Mouse (Mus musculus): ENCODE data around the gene Sez6.

The Sez6 gene

GRCm38 (mm10) chr11:77906097-77906687 is 24.4 kb upstream of the Sez6 start:
- DNase-seq, result peak; percentile 79

GRCm38 (mm10) chr11:77906747-77907174 is 23.8 kb upstream of the Sez6 start:
- DNase-seq, result peak; percentile 78

- DNase-seq, result no peak
Observed at GRCm38 (mm10) chr11:77908468-77908867, 22.1 kb upstream of the Sez6 start.

DNA sequence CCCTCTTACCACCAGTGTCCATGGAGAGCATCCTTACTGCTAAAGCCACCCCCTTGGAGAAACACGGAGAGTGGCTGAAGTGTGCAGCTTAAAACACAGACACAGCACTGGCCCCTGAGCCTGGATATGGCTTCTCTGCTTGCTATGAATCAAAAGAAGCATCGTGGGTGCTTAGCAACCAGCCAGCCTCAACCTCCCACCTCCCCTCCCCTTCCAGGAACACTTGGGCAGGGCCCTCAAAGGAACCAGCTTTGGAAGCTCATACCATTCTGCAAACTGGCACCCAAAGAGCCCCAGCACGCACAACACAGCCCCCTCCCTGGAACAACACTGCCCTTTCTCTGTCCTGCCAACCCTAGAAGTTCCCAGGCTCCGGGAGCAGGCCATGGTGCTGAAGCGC is 21.2 kb upstream of the Sez6 start:
- DNase-seq, result no peak

DNA sequence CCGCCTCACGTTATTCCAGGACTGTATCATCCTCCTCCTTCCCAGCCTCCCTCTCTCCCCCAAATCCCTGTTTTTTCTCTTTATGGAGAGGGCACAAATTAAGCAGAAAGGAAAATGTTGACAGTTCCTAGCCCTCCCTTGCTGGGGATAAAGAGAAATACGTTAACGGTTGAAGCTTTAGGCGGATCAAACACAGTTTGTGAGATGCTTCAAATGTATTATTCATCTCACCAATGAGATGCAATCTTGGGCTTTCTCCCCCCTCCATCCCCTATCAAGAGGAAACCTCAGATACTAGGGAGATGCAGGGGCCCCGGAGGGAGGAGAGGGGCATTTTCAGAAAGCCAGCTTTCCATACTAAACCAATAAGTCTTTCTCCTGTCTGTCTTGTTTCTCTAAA is 20.8 kb upstream of the Sez6 start:
- no peak for DNase-seq

DNA sequence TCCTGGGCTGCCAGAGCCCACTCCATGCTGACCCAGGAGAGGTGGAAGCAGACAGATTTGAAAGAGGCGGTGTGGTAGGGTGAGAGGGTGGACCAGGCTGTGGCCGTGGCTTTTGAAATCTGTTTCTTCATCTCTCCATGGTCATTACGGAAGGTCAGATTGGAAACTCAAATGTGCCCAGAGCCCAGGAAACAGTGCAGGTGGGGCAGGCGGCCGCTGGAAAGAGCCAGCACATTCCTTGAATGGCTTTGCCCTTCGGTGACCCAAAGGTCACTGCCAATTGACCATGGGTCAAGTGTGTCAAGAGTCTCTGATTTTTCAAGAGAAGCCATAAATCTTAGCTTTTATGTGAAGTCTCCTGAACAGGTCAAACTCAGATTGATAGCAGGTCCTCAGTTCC is 17.1 kb upstream of the Sez6 start:
- no peak for DNase-seq

GRCm38 (mm10) chr11:77914598-77915260 is 15.9 kb upstream of the Sez6 start:
- no peak for DNase-seq

GRCm38 (mm10) chr11:77916741-77917140 is 13.9 kb upstream of the Sez6 start:
- DNase-seq, result no peak

GRCm38 (mm10) chr11:77917166-77917565 is 13.4 kb upstream of the Sez6 start:
- no peak for DNase-seq

- no peak for DNase-seq
Observed at GRCm38 (mm10) chr11:77923285-77923684, 7.3 kb upstream of the Sez6 start.

DNA sequence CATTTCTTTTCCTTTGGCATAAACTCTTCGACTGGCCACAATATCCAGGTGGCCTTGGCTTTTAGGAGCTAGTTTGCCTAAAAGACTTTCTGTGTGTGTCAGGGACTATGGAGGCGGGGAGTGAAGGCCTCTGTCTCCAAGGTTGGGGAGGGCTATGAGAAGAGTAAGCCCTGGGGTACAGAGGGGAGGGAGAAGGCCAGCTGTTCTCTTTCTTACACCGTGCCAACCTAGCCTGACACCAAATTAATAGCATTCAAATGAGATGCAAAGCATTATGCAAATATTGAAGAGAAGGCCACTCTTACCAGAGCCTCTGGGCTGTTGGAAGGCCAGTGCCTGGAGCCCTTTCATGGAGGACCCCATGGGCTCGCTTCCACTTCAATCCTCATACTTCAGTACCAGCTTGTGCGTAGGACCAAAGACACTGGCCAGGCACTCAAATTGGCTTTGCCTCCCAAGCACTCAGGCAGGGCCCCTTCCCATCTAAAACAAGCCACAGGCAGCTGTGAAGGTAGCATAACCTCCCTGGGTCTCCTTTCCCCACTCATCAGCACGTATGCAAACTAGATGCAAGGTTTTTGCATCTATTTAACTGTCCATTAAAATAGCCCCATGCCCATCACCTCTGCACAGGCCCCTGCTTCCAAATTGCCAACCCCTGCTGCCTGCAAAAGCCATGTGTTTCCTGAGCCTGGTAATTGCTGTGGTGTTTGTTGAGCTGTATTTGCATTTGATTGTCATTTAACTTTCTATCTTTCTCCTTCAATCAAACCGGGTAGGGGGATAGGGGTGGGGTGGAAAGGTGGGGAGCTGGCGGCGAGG is 4.6 kb upstream of the Sez6 start:
- no peak for DNase-seq

DNA sequence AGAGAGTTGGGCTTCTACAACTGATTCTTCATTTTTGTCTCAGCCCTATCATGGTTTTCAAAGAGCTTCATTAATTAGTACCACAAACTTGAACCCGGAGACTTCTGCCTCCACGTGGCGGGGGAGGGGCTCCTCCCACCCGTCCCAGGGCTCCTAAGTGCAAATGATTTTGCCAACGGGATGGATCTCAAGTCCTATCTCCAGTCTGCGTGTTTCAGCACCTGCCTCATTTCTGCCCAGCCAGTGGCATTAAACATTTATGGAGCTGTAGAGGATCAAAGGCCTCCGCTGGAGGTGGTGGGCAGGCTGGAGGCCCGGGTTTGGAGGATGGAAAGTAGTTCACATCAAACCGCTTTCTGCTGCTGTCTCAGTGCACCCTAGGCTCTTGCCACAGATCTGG is 3.9 kb upstream of the Sez6 start:
- no peak for DNase-seq

- DNase-seq, result no peak
Observed at GRCm38 (mm10) chr11:77927837-77928236, 2.8 kb upstream of the Sez6 start.

DNA sequence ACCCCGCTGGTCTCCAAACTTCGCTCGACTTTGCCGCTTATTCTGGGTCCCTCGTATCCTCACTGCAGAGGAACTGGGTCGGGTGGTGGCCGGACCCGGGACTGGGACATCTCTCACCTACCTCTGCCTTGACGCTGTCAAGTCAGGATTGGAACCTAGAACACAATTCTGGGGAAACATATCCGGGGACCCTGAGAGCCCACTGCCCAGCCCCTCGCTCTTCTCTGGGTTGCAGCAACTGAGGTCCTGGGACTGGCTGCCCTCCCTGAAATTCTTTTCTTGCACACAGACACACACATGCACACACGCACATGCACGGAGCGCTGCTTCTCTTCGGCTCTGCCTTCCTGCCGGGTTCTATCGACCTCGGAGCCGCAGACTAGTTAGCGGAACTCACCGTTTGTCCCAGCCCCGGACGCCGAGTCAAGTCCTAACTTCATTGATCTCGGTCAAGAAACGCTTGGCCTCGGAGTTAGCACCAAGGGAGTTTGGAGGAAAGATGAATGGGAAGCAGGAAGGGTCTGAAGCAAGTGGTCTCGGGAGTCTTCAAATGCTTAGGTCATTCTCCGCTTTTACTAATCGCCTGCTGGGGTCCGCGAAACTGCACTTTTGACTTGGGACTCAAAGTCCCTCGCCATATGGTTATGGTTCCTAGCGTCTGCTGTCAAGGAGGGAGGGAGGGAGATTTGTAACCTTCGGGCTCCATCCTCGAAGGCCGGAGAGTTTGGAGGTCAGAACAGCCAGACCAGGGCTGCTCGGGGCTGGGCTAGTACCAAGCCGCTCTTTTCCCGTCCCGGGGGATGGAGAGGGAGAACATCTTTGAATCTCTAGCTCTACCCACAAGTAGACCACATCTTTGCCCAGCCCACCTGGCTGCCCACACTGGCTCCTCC is 1.2 kb downstream of the Sez6 start:
- no peak for DNase-seq

DNA sequence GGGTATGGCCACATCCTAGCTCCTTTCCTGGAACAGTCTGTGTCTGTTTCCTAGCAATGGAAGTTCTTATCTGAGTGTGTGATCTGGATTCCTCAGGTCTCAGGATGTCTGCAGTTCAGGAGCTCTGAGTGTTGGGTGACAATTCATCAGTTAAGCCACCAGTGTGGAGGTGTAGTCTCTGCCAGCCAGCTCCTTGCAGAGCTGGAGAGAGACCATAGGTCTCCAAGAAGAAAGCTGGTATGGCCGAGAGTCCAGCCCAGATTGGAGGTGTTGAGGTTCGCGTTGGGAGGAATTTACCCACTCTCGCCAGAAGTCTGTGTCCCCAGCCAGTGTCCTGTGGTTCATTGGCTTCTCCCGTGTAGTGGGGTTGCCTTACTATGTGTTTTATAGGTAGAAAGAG is 2.0 kb downstream of the Sez6 start:
- no peak for DNase-seq

DNA sequence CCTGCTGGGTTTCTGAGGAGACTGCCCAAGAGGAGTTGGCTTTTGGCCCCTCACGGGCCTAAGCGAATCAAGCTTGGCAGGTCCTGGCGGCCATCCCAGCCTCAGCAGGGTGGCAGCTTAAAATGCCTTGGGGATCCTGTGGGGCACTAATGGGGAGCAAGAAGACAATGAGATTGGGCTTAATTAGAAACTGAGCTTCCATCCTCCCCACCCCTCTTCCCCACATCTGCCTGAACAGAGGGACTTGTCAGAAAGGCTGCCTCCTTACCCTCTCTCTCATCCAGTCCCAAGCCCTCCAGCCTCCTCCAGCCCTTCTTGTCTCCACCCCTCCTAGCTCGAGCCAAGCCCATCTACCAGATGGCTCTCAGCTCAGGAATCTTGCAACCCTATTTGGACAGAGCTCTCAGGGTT is 3.5 kb downstream of the Sez6 start:
- peak; percentile 73 for DNase-seq

- peak; percentile 63 for DNase-seq
Observed at GRCm38 (mm10) chr11:77934568-77935311, 4.1 kb downstream of the Sez6 start.

GRCm38 (mm10) chr11:77936846-77937245 is 6.2 kb downstream of the Sez6 start:
- no peak for DNase-seq

DNA sequence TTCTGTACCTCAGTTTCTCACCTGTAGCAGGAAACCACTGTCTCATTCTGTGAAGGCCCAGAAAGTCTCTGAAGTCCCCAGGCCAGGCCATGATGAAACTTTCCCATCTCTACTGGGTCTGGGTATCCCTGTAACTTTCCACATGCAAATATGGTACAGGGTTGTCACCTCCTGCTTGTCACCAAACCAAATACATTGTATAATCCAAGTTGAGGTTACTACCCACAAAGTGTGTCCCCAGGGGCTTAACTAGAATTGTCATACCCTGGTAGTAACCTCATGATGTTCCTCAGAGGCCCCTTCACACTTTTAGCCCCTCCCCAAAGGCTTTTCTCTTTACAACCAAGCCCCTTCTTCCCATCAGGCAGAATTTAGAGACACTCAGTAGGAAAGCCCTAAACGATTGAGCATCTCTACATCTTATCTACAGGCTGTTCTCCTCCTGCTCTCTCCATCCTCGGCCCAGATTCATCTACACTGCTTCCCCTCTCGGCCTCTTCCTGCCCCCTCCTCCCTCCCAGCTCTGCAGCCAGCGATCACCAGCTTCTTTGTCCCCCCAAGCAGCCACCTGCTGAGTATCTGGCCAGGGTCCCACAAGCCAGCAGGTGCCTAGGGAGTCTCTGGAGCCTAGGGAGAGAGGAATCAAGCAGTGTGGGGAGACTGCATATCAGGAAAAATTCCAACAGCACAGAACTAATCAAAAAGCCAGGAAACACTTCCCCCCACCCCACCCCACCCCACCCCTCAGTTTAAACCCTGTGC is 7.2 kb downstream of the Sez6 start:
- DNase-seq, result no peak

DNA sequence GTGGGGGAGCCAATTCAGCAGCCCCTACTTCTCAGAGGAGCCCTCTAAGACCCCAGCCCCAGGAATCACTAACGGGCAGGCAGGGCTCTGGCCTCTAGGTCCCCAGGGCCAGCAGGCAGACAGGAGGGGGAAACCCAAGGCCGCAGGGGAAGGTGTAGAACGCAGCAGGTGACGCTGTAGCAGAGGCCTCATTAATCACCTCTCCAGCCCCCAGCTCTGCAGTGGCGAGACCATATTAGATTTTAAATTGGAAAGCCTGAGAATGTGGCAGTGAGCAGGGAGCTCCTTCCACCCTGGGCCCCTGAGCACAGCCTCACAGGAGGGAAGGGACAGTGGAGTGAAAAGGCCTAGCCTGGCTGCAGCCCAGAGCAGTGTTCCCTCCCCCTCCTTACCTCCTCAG is 11.6 kb downstream of the Sez6 start:
- DNase-seq, result no peak

DNA sequence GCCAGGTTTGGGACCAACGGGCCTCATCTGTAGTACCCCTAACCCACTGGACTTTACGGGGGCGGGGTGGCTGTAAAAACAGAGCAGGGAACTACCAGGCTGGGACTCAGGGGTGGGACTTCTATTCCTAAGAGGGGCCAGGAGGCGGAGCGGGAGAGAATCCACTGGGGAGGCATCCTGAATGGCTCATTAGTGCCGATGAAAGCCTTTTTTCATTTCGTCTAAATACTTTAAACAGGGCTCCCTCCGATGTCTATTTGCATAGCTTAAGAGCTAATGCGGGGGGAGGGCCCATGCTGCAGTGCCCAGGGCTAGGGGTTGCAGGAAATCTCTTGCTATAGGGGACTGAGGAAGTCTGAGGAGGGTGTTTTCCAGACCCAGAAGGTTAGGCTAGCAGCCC is 17.3 kb downstream of the Sez6 start:
- DNase-seq, result no peak

All from cerebellum, adult 11 months (tissue).